Mouse (Mus musculus): ENCODE data around the gene Fam173a.
A peak's percentile ranks its signal among the peaks of the same experiment; 100 is the strongest.

The Fam173a gene

DNA sequence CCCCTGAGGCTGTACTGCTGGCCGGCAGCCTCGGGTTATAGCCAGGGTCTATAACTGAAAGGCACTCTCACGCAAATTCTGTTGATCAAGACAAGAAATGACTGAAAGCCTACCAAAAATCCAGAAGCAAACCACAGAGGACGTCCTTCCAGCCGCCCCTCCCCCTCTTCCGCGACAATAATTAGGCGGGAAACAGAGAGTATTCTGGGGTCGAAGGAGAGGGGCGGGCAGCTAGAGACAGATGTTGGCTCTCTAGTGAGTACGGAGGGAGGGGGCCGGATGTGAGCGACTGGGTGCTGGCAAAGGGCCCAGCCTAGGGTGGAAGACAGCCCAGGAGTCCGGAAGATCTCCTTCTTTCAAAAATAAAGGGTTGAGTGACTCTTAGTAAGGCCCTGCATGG, at the start of gene Fam173a:
TSS of gene Fam173a (minus strand) at position 287 of the 400 bp plus-strand sequence.
- DNase-seq (ENCODE audit: inconsistent age in 2 of 2, low spot score in 1 of 2): peak in 1 of 2 experiments; percentile 81

DNA sequence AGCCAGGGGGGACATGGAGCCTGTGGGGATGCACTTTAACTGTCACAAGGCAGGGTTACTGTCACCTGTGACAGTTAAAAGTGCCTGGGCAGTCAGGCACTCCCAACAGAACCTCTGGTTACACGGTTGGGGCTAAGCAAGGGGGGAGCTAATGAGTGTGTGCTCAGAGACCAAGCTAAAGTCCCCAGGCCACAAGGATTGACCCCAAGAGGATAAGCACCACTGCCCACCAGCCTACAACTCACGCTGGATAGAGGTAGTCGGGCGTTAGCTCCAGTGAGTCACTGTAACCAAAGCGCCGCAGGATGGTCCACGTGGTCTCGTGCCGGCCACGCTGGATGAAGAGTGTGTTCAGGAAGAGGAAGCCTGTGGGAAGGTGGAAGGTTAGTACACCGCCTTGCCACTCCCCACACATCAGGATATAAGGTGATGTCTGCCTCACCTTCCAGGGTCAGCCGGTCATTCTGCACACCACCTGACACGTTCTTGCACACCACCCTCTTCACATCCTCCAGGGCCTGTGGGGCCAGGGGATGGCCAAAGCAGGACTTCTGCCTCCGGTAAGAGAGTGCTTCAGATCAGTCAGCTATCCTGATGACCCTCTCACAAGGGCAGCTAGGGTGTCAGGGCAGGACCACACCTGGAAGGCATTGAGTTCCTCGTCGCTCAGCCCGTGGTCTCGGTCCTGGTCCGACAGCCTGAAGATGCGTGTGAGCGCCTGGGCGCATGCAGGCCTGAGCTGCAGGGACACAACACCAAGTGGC, 48.6 kb upstream of the Fam173a start, which contains the start of gene Gm20683:
TSS of gene Gm20683 (minus strand) at position 647 of the 764 bp plus-strand sequence.
- DNase-seq (ENCODE audit: inconsistent age in 2 of 2, low spot score in 1 of 2): peak in 1 of 2 experiments; percentile 14

DNA sequence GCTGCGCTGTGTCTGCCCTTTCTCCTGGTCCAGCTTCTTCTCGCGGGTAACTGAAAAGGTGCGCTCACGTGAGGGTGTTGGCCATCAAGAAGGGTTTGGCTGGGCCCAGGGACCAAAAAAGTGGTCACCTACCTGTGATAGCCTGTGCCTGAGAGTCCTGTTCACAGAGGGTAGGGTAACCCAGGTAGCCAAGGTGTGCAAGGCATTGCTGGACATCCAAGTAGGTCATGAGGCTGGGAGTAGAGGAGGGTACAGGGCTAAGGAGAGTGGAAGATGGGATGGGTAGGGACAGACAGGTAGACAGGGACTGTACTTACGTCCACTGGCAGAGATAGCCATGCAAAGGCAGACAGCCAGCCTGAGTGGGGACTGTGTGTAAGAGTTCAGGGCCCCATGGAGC, 47.8 kb upstream of the Fam173a start:
- no peak for DNase-seq (ENCODE audit: inconsistent age in 2 of 2, low spot score in 1 of 2)

DNA sequence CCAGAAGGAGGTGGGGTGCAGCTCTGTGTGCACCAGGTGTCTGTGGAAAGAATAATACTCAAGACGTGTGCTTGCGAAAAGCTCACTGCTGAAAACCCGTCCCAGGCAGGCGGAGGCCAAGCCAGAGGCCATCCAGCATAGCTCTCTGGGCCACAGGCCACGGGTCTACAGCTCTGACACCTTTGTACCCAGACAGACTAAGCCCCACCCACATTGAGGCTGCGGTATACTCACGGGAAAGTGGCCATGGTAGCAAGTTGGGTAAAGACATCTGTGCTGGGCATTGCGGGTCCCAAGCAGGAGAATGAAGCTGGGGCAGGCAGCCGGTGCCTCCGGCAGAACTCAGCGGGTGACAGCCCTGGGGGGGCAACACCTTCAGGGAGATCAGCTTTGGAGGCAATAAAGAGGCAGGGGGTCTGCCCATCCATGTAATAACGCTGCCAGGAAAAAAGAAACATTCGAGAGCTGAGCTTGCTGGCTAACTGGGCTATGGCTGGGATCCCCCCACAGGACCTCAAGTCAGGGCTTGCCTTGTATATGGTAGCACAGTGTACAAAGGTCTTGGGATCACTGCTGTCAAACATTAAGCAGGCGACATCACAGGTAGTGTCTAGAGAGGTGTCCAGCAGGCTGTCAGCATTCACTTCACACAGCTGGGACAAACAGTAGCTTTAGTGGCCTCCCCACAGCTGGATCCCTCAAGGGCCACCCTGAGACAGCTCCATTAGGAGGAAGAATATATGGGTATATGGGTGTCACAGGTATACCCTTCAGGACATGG, 46.9 kb upstream of the Fam173a start:
- DNase-seq (ENCODE audit: inconsistent age in 2 of 2, low spot score in 1 of 2): no peak

DNA sequence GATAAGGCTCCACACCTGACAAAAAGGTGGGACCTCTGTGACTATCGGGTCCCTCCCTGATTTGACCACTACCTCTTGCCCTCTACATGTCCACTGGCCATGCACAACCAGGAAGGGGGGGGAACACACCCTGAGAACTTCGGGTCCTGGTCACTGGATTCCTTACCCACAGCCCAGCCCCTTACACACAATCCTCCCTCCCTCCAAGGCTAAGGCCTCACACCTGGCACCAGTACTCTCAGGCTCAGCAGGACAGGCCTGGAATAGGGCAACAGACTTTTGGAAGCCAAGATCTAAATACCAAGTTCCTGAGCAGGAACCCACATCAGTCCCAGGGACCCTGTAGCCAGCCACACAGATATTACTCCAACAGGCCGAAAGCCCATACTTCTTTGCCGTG, 46.2 kb upstream of the Fam173a start:
- DNase-seq (ENCODE audit: inconsistent age in 2 of 2, low spot score in 1 of 2): peak in 1 of 2 experiments; percentile 38

GRCm38 (mm10) chr17:25837533-25837932, 44.8 kb upstream of the Fam173a start:
- no peak for DNase-seq (ENCODE audit: inconsistent age in 2 of 2, low spot score in 1 of 2)

DNA sequence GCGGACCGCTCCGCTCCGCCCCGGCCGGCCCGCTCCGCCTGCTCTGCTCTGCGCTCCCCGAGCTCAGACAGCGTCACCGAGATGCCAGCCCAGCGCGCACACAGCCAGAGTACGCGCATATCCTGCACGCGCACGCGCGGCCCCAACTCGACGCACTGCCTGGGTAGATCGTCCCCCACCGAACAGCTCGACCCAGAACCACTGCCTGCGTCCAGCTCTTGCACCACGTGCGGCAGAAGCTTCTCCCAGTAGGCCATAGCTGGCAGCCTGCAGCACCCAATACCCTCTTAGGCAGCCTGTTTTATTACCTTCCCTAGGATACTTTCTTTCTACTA, 44.3 kb upstream of the Fam173a start, which contains the start of gene Rhbdl1:
TSS of gene Rhbdl1 (minus strand) at position 220 of the 335 bp plus-strand sequence.
- peak; percentile 92 to 95 for DNase-seq (ENCODE audit: inconsistent age in 2 of 2, low spot score in 1 of 2)

DNA sequence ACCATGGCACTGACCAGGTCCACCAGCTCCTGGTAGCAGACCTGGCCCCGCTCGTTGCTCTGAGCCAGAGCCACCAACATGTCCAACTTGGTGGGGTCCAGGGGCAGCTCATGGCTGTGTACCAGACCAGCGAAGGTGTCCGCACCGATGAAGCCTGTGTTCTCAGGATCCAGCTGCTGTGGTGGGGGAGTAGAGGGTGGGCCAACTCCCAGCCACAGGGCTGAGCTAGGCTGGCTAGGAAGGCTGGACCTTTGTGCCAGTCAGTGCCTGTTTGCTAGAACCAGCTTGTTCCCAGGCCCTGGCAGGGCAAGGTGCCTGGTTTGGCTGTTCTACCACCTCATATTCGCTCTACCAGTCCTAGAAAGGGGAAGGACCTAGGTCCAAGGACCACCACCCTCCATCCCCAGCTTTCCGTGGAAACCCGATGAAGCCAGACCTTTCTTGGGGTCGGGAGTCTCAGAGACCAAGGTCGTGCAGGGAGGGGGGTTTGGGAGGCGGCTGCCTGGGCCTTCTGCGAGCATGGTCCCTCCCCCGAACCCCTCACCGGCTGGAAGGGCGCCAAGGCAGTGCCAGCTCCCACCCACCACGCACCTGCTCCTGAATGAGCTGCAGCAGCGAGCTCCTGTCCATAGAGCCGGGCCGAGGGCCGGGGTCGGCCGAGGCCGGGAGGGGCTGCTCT, 43.8 kb upstream of the Fam173a start:
- DNase-seq (ENCODE audit: inconsistent age in 2 of 2, low spot score in 1 of 2): no peak

GRCm38 (mm10) chr17:25835816-25836215, 43.1 kb upstream of the Fam173a start:
- peak; percentile 39 to 66 for DNase-seq (ENCODE audit: inconsistent age in 2 of 2, low spot score in 1 of 2)

- DNase-seq (ENCODE audit: inconsistent age in 2 of 2, low spot score in 1 of 2): peak; percentile 46 to 54
These were observed 42.6 kb upstream of the Fam173a start for GRCm38 (mm10) chr17:25835301-25835700.

- peak; percentile 41 to 64 for DNase-seq (ENCODE audit: inconsistent age in 2 of 2, low spot score in 1 of 2)
These were observed 42.0 kb upstream of the Fam173a start for GRCm38 (mm10) chr17:25834595-25835222.

- peak; percentile 64 to 85 for DNase-seq (ENCODE audit: inconsistent age in 2 of 2, low spot score in 1 of 2)
These were observed 41.4 kb upstream of the Fam173a start for GRCm38 (mm10) chr17:25833961-25834594.

- DNase-seq (ENCODE audit: inconsistent age in 2 of 2, low spot score in 1 of 2): peak; percentile 96 to 99
These were observed 40.6 kb upstream of the Fam173a start, which contains the start of gene Stub1 for GRCm38 (mm10) chr17:25833291-25833663. Gene Stub1 (minus strand): TSS chr17:25833404.

DNA sequence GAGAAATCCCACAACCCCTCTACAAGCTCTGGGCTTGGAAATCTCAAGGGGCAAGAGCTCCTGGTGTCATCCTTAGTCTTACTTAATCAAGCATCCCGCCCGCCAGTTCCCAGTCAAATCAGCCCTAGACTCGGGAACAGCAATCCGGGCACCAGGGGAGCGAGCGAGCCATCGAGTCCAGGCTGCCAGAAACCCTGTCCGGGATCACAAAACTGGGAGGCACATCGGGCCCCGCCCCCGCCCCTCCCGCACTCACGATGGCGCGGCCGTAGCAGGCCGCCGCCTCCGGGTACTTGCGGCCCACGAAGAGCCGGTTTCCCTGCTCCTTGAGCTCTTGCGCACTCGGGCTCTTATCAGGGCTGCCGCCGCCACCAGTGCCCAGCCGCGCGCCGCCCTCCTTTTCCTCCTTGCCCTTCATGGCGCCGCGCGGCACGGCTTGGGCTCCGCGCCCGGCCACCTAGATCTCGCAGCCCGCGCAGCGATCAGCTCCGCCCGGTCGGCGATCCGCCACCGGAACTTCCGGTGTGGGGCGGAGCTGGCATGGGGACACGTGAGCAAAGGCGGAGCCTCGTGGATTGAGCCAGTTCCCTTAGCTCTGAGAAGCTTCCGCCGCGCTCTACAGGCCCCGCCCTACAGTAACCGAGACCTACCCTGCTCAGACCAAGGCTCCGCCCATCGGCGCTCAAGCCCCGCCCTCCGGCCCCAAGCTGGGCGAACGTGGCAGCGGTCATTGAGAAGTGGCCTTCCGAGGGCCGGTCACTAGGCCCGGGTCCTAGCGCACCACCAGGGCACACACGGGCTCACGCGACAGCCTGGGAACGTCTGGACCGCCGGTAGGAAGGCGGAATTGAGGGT, 40.0 kb upstream of the Fam173a start:
- DNase-seq (ENCODE audit: inconsistent age in 2 of 2, low spot score in 1 of 2): peak; percentile 100

GRCm38 (mm10) chr17:25831451-25832281, 39.0 kb upstream of the Fam173a start:
- DNase-seq (ENCODE audit: inconsistent age in 2 of 2, low spot score in 1 of 2): peak; percentile 84 to 89

- peak; percentile 35 to 65 for DNase-seq (ENCODE audit: inconsistent age in 2 of 2, low spot score in 1 of 2)
These were observed 38.2 kb upstream of the Fam173a start for GRCm38 (mm10) chr17:25830806-25831431.

DNA sequence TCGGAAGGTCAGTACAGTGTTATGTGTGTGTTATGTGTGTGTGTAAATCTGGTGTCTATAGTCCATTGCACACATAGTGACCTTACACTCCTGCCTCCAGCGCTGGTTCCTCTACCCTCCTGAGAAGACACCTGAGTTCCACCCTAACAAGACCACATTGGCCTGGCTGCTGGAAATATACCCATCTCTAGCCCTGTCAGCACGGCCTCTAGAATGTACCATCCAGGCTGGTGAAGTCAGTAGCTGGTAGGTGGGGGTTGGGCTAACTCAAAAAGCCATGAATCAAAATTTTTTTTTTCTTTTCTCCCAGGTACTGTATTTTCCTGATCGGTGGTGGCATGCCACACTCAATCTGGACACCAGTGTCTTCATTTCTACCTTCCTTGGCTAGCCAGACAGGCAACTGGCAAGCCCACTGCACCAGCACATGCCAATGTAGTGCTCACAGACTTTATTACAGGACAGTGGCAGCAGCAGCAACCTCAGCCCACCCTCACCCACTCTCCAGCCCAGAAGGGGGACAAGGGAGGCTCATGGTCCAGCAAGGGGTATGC, 37.6 kb upstream of the Fam173a start:
- DNase-seq (ENCODE audit: inconsistent age in 2 of 2, low spot score in 1 of 2): peak; percentile 12 to 59

DNA sequence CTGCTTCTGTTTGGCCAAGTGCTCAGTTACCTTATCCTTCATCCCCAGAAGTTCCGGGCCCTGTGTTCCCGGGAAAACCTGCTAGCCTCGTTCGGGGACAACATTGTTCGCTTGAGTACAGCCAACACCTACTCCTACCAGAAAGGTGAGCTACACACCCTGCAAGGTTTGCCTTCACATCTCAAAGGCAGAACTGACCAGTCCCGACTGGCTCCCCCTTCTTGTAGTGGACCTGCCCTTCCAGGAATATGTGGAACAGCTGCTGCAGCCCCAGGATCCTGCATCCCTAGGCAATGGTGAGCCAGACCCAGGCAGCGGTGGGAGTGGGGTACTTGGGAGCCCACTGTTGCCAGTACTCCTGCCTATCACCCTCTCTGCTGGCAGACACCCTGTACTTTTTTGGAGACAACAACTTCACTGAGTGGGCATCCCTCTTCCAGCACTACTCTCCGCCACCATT, 36.9 kb upstream of the Fam173a start:
- DNase-seq (ENCODE audit: inconsistent age in 2 of 2, low spot score in 1 of 2): peak in 1 of 2 experiments; percentile 36

Data from adrenal gland, adult (tissue).